Mouse (Mus musculus): Measurements from ENCODE around the gene Hlcs. TPM values are rescaled to one million over a fixed set of nuclear protein-coding genes. Genes with fewer than 3 reads are reported as not detected.
A peak's percentile ranks its signal among the peaks of the same experiment; 100 is the strongest.

Gene Hlcs
- total RNA-seq, 1 experiment from 2014 or later: 11.6 TPM

GRCm38 (mm10) chr16:94163051-94163450 lies 150.3 kb downstream of the Hlcs start:
- peak; percentile 76 for DNase-seq

GRCm38 (mm10) chr16:94162000-94162399 lies 151.4 kb downstream of the Hlcs start:
- DNase-seq: no peak

GRCm38 (mm10) chr16:94157819-94158218 lies 155.6 kb downstream of the Hlcs start:
- no peak for DNase-seq

DNA sequence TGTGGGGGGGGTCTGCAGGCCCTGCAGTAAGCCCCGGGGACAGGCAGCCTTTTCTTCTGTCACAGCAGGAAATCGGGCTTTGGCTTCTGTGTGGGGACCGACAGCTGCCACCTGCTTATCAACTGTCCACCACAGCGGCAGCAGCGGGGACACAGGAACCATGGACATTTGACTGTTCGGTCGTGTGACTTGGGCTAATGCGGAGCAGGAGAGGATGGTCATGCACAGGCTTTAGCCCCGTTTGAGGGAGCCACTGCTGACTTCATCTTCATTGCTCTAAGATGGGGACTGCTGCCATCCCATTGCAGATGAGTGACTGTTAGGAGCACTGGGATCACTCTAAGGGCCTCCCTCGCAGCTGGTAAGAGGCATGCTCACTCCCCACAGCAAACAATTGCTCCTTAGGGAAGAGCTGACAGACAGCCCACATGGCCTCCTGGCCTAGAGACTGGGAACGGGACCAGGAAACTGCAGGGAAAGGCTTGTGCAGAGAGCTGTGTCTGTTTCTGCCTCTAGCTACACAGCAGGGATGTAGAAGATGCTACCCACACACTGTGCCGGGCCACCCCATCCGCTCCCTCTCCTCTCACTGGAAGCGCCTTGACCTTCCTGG lies 158.2 kb downstream of the Hlcs start:
- peak; percentile 13 for DNase-seq

GRCm38 (mm10) chr16:94150125-94151103 lies 163.0 kb downstream of the Hlcs start:
- no peak for DNase-seq

DNA sequence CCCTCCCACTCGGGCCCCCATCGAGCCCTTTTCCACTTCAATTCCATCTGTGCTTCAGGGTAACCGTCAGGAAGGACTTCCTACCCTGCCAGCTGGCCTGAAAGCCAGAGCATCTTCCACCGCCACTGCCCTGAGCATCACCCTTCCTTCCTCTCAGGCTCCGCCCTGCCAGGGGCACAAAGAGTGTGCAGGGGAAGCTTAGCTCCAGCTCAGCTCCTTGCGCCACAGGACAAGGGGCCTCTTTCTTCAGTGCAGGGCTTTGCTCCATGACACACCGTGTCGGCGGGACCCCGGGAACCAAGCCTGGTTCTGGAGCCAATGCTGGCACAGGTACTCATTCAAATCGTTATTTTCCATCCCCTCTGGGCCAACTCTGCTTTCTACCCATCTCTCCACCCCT lies 165.2 kb downstream of the Hlcs start:
- peak; percentile 42 for DNase-seq

- DNase-seq: peak; percentile 58
Observed at GRCm38 (mm10) chr16:94143325-94143724, 170.0 kb downstream of the Hlcs start.

- no peak for DNase-seq
Observed at GRCm38 (mm10) chr16:94140746-94141145, 172.6 kb downstream of the Hlcs start.

GRCm38 (mm10) chr16:94134218-94134617 lies 179.2 kb downstream of the Hlcs start:
- DNase-seq: no peak

- no peak for DNase-seq
Observed at GRCm38 (mm10) chr16:94128236-94128835, 185.0 kb downstream of the Hlcs start.

- no peak for DNase-seq
Observed at GRCm38 (mm10) chr16:94126200-94126599, 187.2 kb downstream of the Hlcs start.

GRCm38 (mm10) chr16:94125172-94125981 lies 188.0 kb downstream of the Hlcs start:
- DNase-seq: peak; percentile 14

DNA sequence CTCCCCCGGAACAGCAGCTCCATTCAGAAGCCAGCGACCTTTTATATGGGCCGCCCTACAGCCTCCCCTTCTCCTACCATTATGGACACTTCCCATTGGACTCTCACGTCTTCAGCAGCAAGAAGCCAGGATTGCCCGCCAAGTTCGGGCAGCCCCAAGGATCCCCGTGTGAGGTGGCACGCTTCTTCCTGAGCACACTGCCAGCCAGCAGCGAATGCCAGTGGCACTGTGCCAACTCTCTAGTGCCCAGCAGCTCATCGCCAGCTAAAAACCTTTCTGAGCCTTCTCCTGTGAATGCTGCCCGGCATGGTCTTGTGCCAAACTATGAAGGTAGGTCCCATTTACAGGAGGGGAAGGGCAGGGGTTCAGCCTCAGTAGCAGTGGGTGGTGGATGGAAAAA lies 190.1 kb downstream of the Hlcs start:
- DNase-seq: peak; percentile 79

- no peak for DNase-seq
Observed at GRCm38 (mm10) chr16:94122347-94122746, 191.0 kb downstream of the Hlcs start.

DNA sequence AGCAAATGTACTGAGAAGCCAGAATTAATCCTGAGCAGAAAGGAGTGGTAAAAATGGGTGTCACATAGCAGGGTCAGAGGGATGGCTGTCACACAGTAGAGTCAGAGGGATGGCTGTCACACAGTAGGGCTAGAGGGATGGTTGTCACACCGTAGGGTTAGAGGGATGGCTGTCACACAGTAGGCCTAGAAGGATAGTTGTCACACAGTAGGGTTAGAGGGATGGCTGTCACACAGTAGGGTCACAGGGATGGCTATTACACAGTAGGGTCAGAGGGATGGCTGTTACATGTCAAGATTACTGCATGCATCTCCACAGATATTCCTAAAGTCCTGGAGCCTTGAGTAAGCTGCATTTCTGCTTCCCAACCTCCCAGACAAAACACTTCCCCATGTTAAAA lies 195.0 kb downstream of the Hlcs start:
- DNase-seq: no peak

DNA sequence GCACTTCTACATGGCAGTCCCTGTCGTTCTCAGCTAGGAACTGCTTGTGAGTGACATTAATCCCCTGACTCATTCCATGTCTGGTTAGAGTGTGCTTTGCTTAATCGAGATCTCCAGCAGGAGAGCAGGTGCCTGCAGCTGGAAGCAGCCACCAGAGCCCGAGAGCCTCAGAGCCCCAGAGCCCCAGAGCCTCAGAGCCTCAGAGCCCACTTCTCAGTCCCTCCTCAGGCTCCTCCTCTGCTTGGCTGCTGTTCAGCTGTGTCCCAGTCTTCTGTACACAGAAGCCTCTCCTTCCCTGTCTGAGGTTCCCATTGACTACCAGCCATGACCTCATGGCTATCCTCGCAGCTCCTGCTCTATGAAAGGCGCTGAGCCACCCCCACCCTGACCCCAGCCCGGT lies 196.0 kb downstream of the Hlcs start:
- no peak for DNase-seq

DNA sequence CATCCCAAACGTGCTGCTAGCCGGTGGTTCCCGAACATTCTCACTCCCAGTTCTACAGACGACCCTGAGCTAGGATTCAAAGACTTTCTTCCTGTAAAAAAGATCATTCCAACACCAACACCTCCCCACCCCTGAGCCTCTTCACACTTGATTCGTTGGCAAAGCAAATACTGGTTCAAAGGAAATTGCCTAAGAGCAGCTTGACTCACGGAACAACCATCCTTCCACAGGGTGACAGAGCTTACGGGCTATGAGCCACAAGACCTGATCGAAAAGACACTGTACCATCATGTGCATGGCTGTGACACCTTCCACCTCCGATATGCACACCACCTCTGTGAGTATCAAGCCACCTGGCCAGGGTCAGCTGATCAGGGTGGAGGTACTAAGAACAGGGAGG lies 198.7 kb downstream of the Hlcs start:
- no peak for DNase-seq

DNA sequence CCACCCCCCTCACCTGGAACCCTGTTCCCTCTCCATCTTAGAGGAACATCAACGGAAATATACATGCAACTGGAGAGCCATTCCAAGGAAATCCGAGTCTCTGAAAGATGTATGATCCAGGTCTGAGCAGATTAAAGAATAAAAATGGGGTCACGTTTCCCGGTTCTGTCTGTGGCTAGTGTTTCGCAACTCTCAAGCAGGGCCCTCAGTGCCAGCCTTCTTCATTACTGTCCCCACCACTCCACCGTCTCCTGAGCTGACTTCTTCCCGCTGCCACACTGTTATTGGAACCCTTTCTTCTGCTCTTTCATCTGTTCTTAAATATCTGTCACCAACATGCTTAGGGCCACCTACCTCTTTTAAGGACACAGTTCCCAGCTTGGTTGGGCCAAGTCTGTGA lies 200.2 kb downstream of the Hlcs start:
- no peak for DNase-seq

DNA sequence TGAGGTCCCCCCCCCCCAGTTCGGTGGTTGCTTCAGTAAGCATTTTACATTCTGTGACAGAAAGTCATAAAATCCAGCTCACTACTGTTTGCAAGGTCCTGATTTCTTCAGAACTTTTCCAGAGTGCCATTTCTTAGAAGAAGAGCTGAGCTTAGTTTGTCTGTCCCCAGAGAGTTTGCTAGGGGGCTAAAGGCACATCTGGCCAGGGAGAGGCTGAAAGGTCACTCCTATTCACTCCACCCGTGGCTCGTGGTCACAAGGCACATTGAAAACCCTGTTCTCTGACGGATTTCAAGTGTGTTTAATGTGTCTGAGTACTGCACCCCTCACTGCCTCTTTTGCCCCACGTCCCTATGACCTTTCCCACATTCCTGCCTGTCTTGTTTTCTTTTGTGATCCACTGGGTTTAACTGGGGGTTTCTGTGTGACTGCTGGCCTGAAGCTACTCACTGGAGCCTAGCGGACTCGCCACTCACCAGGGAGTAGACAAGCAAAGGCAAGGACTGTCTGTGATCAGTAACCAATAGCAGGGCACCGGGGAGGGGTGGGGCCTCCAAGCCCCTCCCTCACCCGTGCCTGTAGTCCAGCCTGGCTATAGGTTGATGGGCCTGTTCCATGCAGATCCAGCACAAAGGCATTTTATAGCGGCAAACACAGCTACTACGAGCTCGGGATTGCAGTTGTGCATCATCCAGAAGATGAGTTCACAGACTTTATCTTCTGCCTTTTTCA lies 215.5 kb downstream of the Hlcs start:
- DNase-seq: no peak

GRCm38 (mm10) chr16:94096479-94096878 lies 216.9 kb downstream of the Hlcs start:
- DNase-seq: no peak

DNA sequence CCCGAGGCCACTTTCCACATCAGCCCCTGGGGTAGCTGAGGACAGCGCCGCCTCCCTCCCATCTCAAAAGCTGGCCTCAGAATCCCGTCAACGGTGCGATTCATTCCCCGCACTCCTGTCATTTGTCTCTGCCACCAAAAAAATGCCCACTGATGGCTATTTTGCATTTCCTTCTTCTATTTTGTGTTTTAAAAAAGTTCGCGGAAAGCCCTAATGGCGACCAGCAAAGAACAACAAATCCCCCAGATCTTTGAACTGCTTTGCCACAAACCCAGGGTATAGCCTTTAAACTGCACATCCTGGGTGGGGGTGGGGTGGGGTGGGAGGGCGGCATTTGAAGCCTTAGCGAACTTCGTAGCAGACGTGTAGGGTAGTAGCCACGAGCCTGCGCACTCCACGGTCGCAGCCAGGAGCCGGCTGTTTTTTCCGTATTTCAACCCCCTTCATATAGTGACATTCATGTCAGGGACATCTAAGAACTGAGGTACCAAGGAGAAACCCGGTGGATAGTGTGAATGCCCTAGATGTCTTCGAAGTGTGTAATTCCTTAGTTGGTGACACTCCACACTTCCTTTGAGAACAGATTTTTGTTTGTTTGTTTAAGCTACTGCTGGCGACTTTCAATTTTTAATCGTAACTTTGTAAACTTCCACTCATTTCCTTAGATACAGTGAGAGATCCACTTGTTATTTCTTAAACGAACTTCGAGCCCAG lies 218.1 kb downstream of the Hlcs start:
- no peak for DNase-seq

Measured in adrenal gland, postnatal 14 days (tissue).